Mouse (Mus musculus): ENCODE data around the gene Tmem229b.

DNA sequence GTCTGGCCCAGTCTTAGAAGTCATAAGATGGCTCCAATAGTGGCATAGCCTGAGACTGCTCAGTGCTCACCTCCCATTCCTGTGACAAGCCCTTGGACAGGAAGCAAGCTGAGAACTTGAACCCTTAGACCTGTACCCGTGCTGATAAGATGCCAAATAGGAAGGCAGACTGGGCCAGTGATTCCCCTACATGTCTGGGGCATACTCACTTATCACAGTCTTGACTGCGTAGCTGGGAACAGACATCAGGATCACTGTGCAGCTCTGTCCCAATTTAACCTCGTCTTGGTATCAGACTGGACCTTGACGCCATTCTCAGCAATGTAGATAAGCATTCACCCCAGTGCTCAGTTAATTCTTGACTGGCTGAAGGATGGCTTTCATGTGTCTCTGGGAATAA is 29.9 kb downstream of the Tmem229b start:
- TF ChIP-seq CTCF (IDR thresholded peaks at IDR 0.05 in 2 of 3, conservative IDR thresholded peaks at IDR 0.05 in 1 of 3; ENCODE audit: control insufficient read depth in 1 of 3, insufficient read depth in 1 of 3, low read depth in 2 of 3, low read length in 3 of 3, poor library complexity in 1 of 3, severe bottlenecking in 1 of 3) (no peak), E2F4 (IDR thresholded peaks at IDR 0.05; ENCODE audit: borderline replicate concordance, low read depth, low read length) (no peak), JUND (IDR thresholded peaks at IDR 0.05; ENCODE audit: low read depth, low read length) (no peak), USF1 (IDR thresholded peaks at IDR 0.05; ENCODE audit: low read depth, low read length) (no peak), ZMIZ1 (IDR thresholded peaks at IDR 0.05; ENCODE audit: low read depth, low read length) (no peak)

Measured in MEL (cell line).